Mouse (Mus musculus) lung, adult 2 months (tissue): ENCODE measurements around the gene Med18.

Experiments used
- CTCF ChIP-seq: fragments of 200-500 bp; IDR thresholded peaks from 2 replicates; pipeline ENCODE4 v1.5.1; 2011; ENCODE audit warnings: mild to moderate bottlenecking, low read length, control low read depth; ENCODE audit not compliant: insufficient read depth
- POLR2A ChIP-seq: fragments of 200-500 bp; IDR thresholded peaks from 2 replicates; pipeline ENCODE4 v1.6.1; 2011; ENCODE audit warnings: low read depth, mild to moderate bottlenecking, control low read depth, low read length, borderline replicate concordance; ENCODE audit errors: extremely low read depth

GRCm38 (mm10) chr4:132455561-132455960 is 8.2 kb downstream of the Med18 start:
- TF ChIP-seq CTCF (no peak), POLR2A (no peak)
